Mouse (Mus musculus): ENCODE measurements around the gene Kifap3. TPM values are rescaled to one million over a fixed set of nuclear protein-coding genes. Genes with fewer than 3 reads are reported as not detected.

Kifap3 gene
- polyA plus RNA-seq, 1 experiment from 2014 or later, result 59.7 TPM

- peak overlapping the region; percentile 96 for H3K9ac ChIP-seq (replicated peaks)
- H3K4me2 ChIP-seq (replicated peaks), result peak overlapping the region; percentile 84
- no peak for ATAC-seq (ENCODE audit: low FRiP score, low read depth)
- peaks cover 17% of the 10 kb centered on the region for H3K4me1 ChIP-seq
- H3K9me3 ChIP-seq, result no peaks in the 10 kb centered on the region
- H3K36me3 ChIP-seq, result peaks cover 19% of the 10 kb centered on the region
- H3K27ac ChIP-seq (replicated peaks), result no peak overlapping the region
- no peaks in the 10 kb centered on the region for H3K27me3 ChIP-seq
- 11% methylated on average over 12 of the region's 12 CpGs for WGBS
- H3K4me3 ChIP-seq, result peak overlapping the region; percentile 91
Observed at GRCm38 (mm10) chr1:163930458-163930794, 151.0 kb downstream of the Kifap3 start.

DNA sequence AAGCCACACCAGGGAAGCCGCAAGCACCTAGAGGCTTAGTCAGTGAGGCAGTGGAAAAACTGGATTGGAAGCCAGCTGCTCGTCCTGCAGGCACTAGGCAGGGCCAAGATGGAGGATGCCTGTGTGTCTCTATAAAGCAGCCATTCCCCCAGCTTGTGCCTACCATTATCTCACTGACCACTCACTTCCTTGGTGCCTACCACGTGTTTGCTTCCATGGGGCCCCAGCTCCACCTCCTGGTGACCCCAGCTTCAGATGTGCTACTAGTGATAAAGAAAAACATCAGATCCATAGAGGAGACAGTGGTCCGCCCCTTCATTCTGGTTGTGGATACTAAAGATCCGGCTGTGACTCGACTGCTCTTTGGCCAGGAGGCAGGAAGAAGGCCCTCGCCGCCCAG lies 152.4 kb downstream of the Kifap3 start:
- peaks cover 17% of the 10 kb centered on the region for H3K4me1 ChIP-seq
- WGBS, result 86% methylated on average over 8 of the region's 8 CpGs

GRCm38 (mm10) chr1:163934591-163934990 lies 155.2 kb downstream of the Kifap3 start:
- H3K9me3 ChIP-seq, result no peaks in the 10 kb centered on the region
- no peak overlapping the region for H3K9ac ChIP-seq (replicated peaks)
- H3K4me1 ChIP-seq, result peaks cover 12% of the 10 kb centered on the region
- peaks cover 52% of the 10 kb centered on the region for H3K36me3 ChIP-seq
- H3K4me2 ChIP-seq (replicated peaks), result no peak overlapping the region
- H3K4me3 ChIP-seq, result no peak overlapping the region
- no peaks in the 10 kb centered on the region for H3K27me3 ChIP-seq
- no peak for ATAC-seq (ENCODE audit: low FRiP score, low read depth)
- 84% methylated on average over 2 of the region's 2 CpGs for WGBS
- H3K27ac ChIP-seq (replicated peaks), result no peak overlapping the region

More for the DNA sequence above, 152.4 kb downstream of the Kifap3 start:
- Histone ChIP-seq H3K9ac (replicated peaks) (no peak overlapping the region), H3K4me3 (no peak overlapping the region), H3K27me3 (no peaks in the 10 kb centered on the region), H3K4me2 (replicated peaks) (no peak overlapping the region), H3K36me3 (peaks cover 32% of the 10 kb centered on the region), H3K27ac (replicated peaks) (no peak overlapping the region), H3K9me3 (no peaks in the 10 kb centered on the region)
- ATAC-seq (ENCODE audit: low FRiP score, low read depth), result no peak

GRCm38 (mm10) chr1:163942056-163942455 lies 162.7 kb downstream of the Kifap3 start:
- no peak for ATAC-seq (ENCODE audit: low FRiP score, low read depth)
- no peaks in the 10 kb centered on the region for H3K4me1 ChIP-seq
- WGBS, result 75% methylated on average over 6 of the region's 6 CpGs

GRCm38 (mm10) chr1:163953396-163953795 lies 174.0 kb downstream of the Kifap3 start:
- no peak overlapping the region for H3K9ac ChIP-seq (replicated peaks)
- WGBS, result 87% methylated on average over 2 of the region's 2 CpGs
- no peaks in the 10 kb centered on the region for H3K27me3 ChIP-seq
- no peak overlapping the region for H3K4me3 ChIP-seq
- H3K9me3 ChIP-seq, result no peaks in the 10 kb centered on the region
- H3K4me1 ChIP-seq, result no peaks in the 10 kb centered on the region
- peaks cover 83% of the 10 kb centered on the region for H3K36me3 ChIP-seq
- no peak overlapping the region for H3K27ac ChIP-seq (replicated peaks)
- no peak overlapping the region for H3K4me2 ChIP-seq (replicated peaks)
- ATAC-seq (ENCODE audit: low FRiP score, low read depth), result no peak

More at GRCm38 (mm10) chr1:163942056-163942455, 162.7 kb downstream of the Kifap3 start:
- Histone ChIP-seq H3K4me3 (no peak overlapping the region), H3K36me3 (peaks cover 84% of the 10 kb centered on the region), H3K27ac (replicated peaks) (no peak overlapping the region), H3K9me3 (no peaks in the 10 kb centered on the region), H3K27me3 (no peaks in the 10 kb centered on the region), H3K9ac (replicated peaks) (no peak overlapping the region), H3K4me2 (replicated peaks) (no peak overlapping the region)

- peaks cover 53% of the 10 kb centered on the region for H3K36me3 ChIP-seq
Observed at GRCm38 (mm10) chr1:163958036-163958435, 178.7 kb downstream of the Kifap3 start.

DNA sequence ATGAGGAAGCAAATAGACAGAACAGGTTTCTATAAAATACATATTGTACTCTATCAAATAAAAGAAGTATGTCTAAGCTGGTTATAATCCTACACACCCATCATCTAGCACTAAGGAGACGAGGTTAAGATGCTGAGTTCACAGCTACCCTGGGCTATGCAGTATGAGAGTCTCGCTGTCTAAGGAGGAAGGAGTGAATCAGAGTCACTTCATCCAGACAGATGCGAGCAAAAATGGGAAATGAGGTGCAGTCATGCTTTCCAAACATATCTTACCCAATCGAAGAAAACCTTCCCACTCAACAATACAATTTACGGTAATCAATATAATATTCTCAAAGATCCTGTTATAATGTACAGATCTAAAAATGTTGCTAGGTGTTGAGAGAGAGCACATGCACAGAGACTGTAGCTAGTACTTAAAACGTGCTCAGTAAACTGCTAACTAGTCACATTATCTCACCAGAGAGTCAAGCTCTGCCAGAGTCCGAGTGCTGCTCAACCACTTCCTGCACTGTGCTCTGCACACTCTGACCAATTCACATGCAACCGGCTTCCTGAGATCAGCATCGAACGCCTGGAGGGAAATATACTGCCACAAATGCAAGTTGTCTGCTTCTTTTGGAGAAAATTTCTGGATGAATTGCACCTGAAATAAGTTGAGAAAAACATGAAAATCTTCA lies 184.8 kb downstream of the Kifap3 start:
- Histone ChIP-seq H3K4me2 (replicated peaks) (no peak overlapping the region), H3K36me3 (peaks cover 29% of the 10 kb centered on the region), H3K4me3 (no peak overlapping the region), H3K9me3 (no peaks in the 10 kb centered on the region), H3K27ac (replicated peaks) (no peak overlapping the region), H3K27me3 (no peaks in the 10 kb centered on the region), H3K4me1 (no peaks in the 10 kb centered on the region), H3K9ac (replicated peaks) (no peak overlapping the region)
- WGBS, result 90% methylated on average over 10 of the region's 10 CpGs
- no peak for ATAC-seq (ENCODE audit: low FRiP score, low read depth)

More at GRCm38 (mm10) chr1:163958036-163958435, 178.7 kb downstream of the Kifap3 start:
- no peak overlapping the region for H3K9ac ChIP-seq (replicated peaks)
- no peak overlapping the region for H3K27ac ChIP-seq (replicated peaks)
- 88% methylated on average over 3 of the region's 3 CpGs for WGBS
- H3K27me3 ChIP-seq, result no peaks in the 10 kb centered on the region
- no peaks in the 10 kb centered on the region for H3K4me1 ChIP-seq
- H3K4me2 ChIP-seq (replicated peaks), result no peak overlapping the region
- H3K4me3 ChIP-seq, result no peak overlapping the region
- no peak for ATAC-seq (ENCODE audit: low FRiP score, low read depth)
- H3K9me3 ChIP-seq, result no peaks in the 10 kb centered on the region

Other genes with a start within 250 kb of the Kifap3 start
- 0.17 and 0.42 TPM in 2 replicates for gene Mettl11b, start 54.4 kb upstream of the Kifap3 start, polyA plus RNA-seq (2016; fragmentation: Nextera tagmentation; extraction: Ambion mirVana)
- gene Scyl3, start 149.5 kb downstream of the Kifap3 start, polyA plus RNA-seq (2016; fragmentation: Nextera tagmentation; extraction: Ambion mirVana), result 22.5 and 23.3 TPM in 2 replicates
- gene BC055324, start 215.2 kb downstream of the Kifap3 start, polyA plus RNA-seq (2016; fragmentation: Nextera tagmentation; extraction: Ambion mirVana), result 23.7 and 24.4 TPM in 2 replicates
- 9.4 and 10.1 TPM in 2 replicates for gene Mettl18, start 215.3 kb downstream of the Kifap3 start, polyA plus RNA-seq (2016; fragmentation: Nextera tagmentation; extraction: Ambion mirVana)

Measured in midbrain, embryonic 12.5 days (tissue).